Mouse (Mus musculus): ENCODE measurements around the gene Ncs1. TPM values are rescaled to one million over a fixed set of nuclear protein-coding genes. Genes with fewer than 3 reads are reported as not detected.

Gene Ncs1
- total RNA-seq, 2 experiments from 2014 or later, result 2.1 to 3.2 TPM

GRCm38 (mm10) chr2:31271071-31271470, 25.4 kb downstream of the Ncs1 start:
- no peak for ATAC-seq (replicated peaks; ENCODE audit: poor library complexity, severe bottlenecking)

- ATAC-seq (replicated peaks; ENCODE audit: poor library complexity, severe bottlenecking), result no peak
Observed at GRCm38 (mm10) chr2:31274993-31275392, 29.4 kb downstream of the Ncs1 start.

- ATAC-seq (replicated peaks; ENCODE audit: poor library complexity, severe bottlenecking), result no peak
Observed at GRCm38 (mm10) chr2:31277810-31278209, 32.2 kb downstream of the Ncs1 start.

- no peak for ATAC-seq (replicated peaks; ENCODE audit: poor library complexity, severe bottlenecking)
Observed at GRCm38 (mm10) chr2:31278483-31278882, 32.9 kb downstream of the Ncs1 start.

GRCm38 (mm10) chr2:31281138-31281537, 35.5 kb downstream of the Ncs1 start:
- no peak for ATAC-seq (replicated peaks; ENCODE audit: poor library complexity, severe bottlenecking)

GRCm38 (mm10) chr2:31282266-31282665, 36.6 kb downstream of the Ncs1 start:
- ATAC-seq (replicated peaks; ENCODE audit: poor library complexity, severe bottlenecking), result no peak

- ATAC-seq (replicated peaks; ENCODE audit: poor library complexity, severe bottlenecking), result no peak
Observed at GRCm38 (mm10) chr2:31282880-31283279, 37.3 kb downstream of the Ncs1 start.

GRCm38 (mm10) chr2:31284531-31284930, 38.9 kb downstream of the Ncs1 start:
- no peak for ATAC-seq (replicated peaks; ENCODE audit: poor library complexity, severe bottlenecking)

GRCm38 (mm10) chr2:31291421-31291820, 45.8 kb downstream of the Ncs1 start:
- ATAC-seq (replicated peaks; ENCODE audit: poor library complexity, severe bottlenecking), result peak; percentile 52; the same call in 1 of the 2 replicates

- peak; percentile 50; the same call in 1 of the 2 replicates for ATAC-seq (replicated peaks; ENCODE audit: poor library complexity, severe bottlenecking)
Observed at GRCm38 (mm10) chr2:31294985-31295384, 49.4 kb downstream of the Ncs1 start.

GRCm38 (mm10) chr2:31296395-31296794, 50.8 kb downstream of the Ncs1 start:
- ATAC-seq (replicated peaks; ENCODE audit: poor library complexity, severe bottlenecking), result no peak

GRCm38 (mm10) chr2:31297602-31298268, 52.1 kb downstream of the Ncs1 start:
- ATAC-seq (replicated peaks; ENCODE audit: poor library complexity, severe bottlenecking), result peak; percentile 90

GRCm38 (mm10) chr2:31298814-31299213, 53.2 kb downstream of the Ncs1 start:
- ATAC-seq (replicated peaks; ENCODE audit: poor library complexity, severe bottlenecking), result no peak

GRCm38 (mm10) chr2:31299266-31299665, 53.6 kb downstream of the Ncs1 start:
- ATAC-seq (replicated peaks; ENCODE audit: poor library complexity, severe bottlenecking), result peak; percentile 47; the same call in 1 of the 2 replicates

GRCm38 (mm10) chr2:31299996-31300395, 54.4 kb downstream of the Ncs1 start:
- ATAC-seq (replicated peaks; ENCODE audit: poor library complexity, severe bottlenecking), result no peak

- ATAC-seq (replicated peaks; ENCODE audit: poor library complexity, severe bottlenecking), result no peak
Observed at GRCm38 (mm10) chr2:31303177-31303576, 57.6 kb downstream of the Ncs1 start.

GRCm38 (mm10) chr2:31304191-31304590, 58.6 kb downstream of the Ncs1 start:
- ATAC-seq (replicated peaks; ENCODE audit: poor library complexity, severe bottlenecking), result no peak

GRCm38 (mm10) chr2:31304801-31305665, 59.4 kb downstream of the Ncs1 start:
- no peak for ATAC-seq (replicated peaks; ENCODE audit: poor library complexity, severe bottlenecking)

GRCm38 (mm10) chr2:31305684-31306083, 60.1 kb downstream of the Ncs1 start:
- ATAC-seq (replicated peaks; ENCODE audit: poor library complexity, severe bottlenecking), result peak; percentile 40; the same call in 1 of the 2 replicates

GRCm38 (mm10) chr2:31308257-31308656, 62.6 kb downstream of the Ncs1 start:
- no peak for ATAC-seq (replicated peaks; ENCODE audit: poor library complexity, severe bottlenecking)

GRCm38 (mm10) chr2:31309549-31309948, 63.9 kb downstream of the Ncs1 start:
- no peak for ATAC-seq (replicated peaks; ENCODE audit: poor library complexity, severe bottlenecking)

Measured in granulocyte monocyte progenitor cell, adult 5-6 weeks (primary cell).